Mouse (Mus musculus): ENCODE measurements around the gene Stk25.

Gene Stk25

GRCm38 (mm10) chr1:93608696-93609245, 49.7 kb downstream of the Stk25 start:
- DNase-seq (ENCODE audit: extremely low read depth, low read depth): no peak

GRCm38 (mm10) chr1:93607090-93608083, 51.1 kb downstream of the Stk25 start:
- DNase-seq (ENCODE audit: extremely low read depth, low read depth): no peak

DNA sequence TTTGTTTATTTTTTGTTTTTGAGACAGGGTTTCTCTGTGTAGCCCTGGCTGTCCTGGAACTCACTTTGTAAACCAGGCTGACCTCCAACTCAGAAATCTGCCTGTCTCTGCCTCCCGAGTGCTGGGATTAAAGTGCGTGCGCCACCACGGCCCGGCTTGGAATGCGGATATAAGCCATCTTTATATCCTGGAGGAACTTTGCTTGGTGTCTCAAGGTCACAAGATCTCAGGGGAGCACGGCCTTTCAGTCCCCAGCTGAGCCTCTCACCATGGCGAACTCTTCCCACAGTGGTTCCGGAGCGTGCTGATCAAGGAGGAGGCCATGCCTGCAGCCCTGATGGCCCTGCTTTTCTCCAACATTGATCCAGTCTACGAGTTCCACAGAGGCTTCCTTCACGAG, 54.5 kb downstream of the Stk25 start:
- DNase-seq (ENCODE audit: extremely low read depth, low read depth): no peak

DNA sequence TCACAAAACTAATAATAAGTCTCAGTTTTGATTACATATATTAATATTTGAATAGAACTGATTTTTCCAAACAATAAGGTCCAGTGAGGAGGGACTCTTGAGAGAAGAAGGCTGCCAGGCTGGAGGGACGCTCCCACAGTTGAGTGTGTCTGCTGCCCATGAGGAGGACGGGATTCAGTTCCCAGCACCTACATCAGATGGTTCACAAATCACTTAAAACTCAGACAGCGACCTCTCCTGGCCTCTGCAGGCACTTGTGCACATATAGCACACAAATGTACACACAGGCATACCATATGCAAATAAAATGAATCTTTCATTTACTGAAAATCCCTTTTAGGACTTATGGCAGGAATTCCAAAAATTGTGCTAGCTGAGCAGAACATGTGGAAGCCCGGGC, 55.5 kb downstream of the Stk25 start:
- no peak for DNase-seq (ENCODE audit: extremely low read depth, low read depth)

DNA sequence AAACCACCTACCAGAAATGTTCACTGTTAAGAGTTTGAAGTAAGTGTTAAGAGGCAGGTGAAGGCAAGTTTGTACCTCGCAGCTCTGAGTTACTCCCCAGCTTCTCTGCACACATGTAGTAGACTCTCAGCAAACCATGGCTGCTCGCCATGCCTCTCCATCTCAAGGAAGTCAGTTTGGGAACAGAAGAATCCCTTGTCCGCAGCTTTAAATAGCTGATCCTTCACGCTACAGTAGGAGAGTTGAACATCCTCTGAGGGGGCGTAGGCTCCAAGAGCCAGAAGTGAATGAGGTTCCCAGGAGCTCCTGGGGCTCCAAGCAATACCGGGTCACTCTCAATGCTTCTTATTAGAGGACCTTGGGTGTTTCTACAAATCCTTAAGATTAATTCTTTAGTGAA, 62.5 kb downstream of the Stk25 start:
- no peak for DNase-seq (ENCODE audit: extremely low read depth, low read depth)

DNA sequence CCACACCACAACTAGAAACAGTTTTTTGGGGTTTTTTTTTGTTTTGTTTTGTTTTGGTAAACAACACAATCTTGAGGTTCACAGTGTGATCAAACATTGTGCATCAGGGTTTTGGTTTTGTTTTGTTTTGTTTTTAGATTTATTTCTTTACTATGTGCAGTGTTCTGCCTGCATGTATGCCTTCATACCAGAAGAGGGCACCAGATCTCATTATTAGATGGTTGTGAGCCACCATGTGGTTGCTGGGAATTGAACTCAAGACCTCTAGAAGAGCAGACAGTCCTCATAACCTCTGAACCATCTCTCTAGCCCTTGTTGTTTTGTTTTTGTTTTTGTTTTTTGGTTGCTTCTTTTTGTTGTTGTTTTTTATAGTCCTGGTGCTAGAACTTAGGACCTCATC, 64.5 kb downstream of the Stk25 start:
- no peak for DNase-seq (ENCODE audit: extremely low read depth, low read depth)

- DNase-seq (ENCODE audit: extremely low read depth, low read depth): no peak
Measured at GRCm38 (mm10) chr1:93588346-93588745, 70.1 kb downstream of the Stk25 start.

DNA sequence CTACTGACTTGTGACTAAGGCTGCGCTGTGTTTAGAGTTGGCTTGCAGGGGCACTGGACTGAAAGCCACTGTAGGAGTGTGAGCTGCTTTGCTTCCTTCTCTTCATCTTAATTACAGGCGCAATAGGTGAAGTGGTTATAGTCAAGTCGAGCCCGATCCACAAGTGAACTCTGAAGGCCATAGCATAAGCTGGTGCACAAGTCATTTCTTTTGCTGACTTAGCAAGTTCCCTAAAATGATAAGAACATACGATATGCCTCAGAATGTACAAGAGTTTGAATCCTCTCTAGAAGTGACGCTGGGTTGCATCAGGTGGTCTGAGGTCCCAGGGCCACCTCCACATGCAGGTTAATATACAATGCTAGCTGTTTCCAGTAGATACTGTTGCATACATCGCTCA, 76.9 kb downstream of the Stk25 start:
- no peak for DNase-seq (ENCODE audit: extremely low read depth, low read depth)

DNA sequence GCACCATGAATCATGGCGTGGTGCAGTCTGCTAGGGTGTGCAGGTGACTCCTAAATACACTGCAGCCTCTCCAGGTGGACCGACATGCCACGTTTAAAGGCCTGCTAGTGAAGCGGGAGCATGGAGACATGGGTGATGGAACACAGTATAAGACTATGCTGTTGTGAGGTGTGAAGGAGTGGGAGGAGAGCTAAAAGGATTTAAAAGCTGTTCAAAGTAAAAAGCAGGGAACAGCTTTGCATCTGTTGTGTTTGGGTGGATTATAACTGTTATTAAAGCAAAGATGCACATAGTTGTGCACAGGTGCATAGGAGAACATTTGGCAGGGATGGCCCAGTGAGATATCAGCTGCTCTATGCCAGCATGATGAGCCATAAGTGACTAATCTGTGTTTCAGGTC, 80.6 kb downstream of the Stk25 start:
- DNase-seq (ENCODE audit: extremely low read depth, low read depth): no peak

- DNase-seq (ENCODE audit: extremely low read depth, low read depth): no peak
Measured at GRCm38 (mm10) chr1:93577066-93577465, 81.4 kb downstream of the Stk25 start.

Data from MEL-GATA-1-ER (cell line).